Mouse (Mus musculus) midbrain, embryonic 11.5 days (tissue): ENCODE data around the gene Sema3a. TPM values are rescaled to one million over a fixed set of nuclear protein-coding genes. Genes with fewer than 3 reads are reported as not detected.

Source experiments
- ATAC-seq: fragments of 200-750 bp; cut with Nextera tagmentation; 2 replicates; pipeline ENCODE4 v1.8.0; 2017; ENCODE audit warnings: moderate TSS enrichment, moderate library complexity; ENCODE audit not compliant: low FRiP score
- DNase-seq: peaks from one replicate; pipeline ENCODE4 v3.0.0; 2015; ENCODE audit warnings: low spot score; ENCODE audit errors: missing footprints
- H3K27ac ChIP-seq: fragments of 300-500 bp; sonication (generic); 2 replicates; pipeline ENCODE4 v1.5.1; 2014; ENCODE audit warnings: low read depth, low read length
- H3K27me3 ChIP-seq: fragments of 300-500 bp; sonication (generic); 2 replicates; pipeline ENCODE4 v1.6.1; 2014; ENCODE audit warnings: mild to moderate bottlenecking, low read length, moderate library complexity, mixed read lengths; ENCODE audit not compliant: control insufficient read depth, insufficient read depth
- H3K36me3 ChIP-seq: fragments of 300-500 bp; sonication (generic); 2 replicates; pipeline ENCODE4 v1.6.1; 2014; ENCODE audit warnings: mild to moderate bottlenecking, low read length, moderate library complexity, mixed read lengths; ENCODE audit not compliant: control insufficient read depth, insufficient read depth
- H3K4me1 ChIP-seq: fragments of 300-500 bp; sonication (generic); 2 replicates; pipeline ENCODE4 v1.6.1; 2014; ENCODE audit warnings: low read length; ENCODE audit not compliant: control insufficient read depth, insufficient read depth
- H3K4me2 ChIP-seq: fragments of 300-500 bp; sonication (generic); 2 replicates; pipeline ENCODE4 v1.6.1; 2014; ENCODE audit warnings: mild to moderate bottlenecking, moderate library complexity
- H3K4me3 ChIP-seq: fragments of 300-500 bp; sonication (generic); 2 replicates; pipeline ENCODE4 v1.5.1; 2014; ENCODE audit warnings: low read depth, low read length
- H3K9ac ChIP-seq: fragments of 300-500 bp; sonication (generic); 2 replicates; pipeline ENCODE4 v1.6.1; 2014; ENCODE audit warnings: low read length
- H3K9me3 ChIP-seq: fragments of 300-500 bp; sonication (generic); 2 replicates; pipeline ENCODE4 v1.6.1; 2016; ENCODE audit warnings: low read length; ENCODE audit not compliant: control insufficient read depth
- WGBS: fragments of 180-500 bp; shearing (Covaris S2); extraction: QIAGEN DNeasy Blood & Tissue Kit; methylation state at CpG from one replicate; pipeline ENCODE4 v1.1.7; 2014; 5-methylcytosine and 5-hydroxymethylcytosine counted together
- polyA plus RNA-seq: library from polyadenylated mRNA; unstranded; fragments of >200 nt; fragmentation: Nextera tagmentation; extraction: Ambion mirVana; gene quantifications from 2 replicates; pipeline ENCODE4 v1.2.1, GENCODE M21; 2014

Gene Sema3a
- polyA plus RNA-seq, 1 experiment from 2014 or later: 10.4 TPM

- H3K36me3 ChIP-seq: no peaks in the 10 kb centered on the region
- no peak overlapping the region for H3K4me2 ChIP-seq
- H3K9me3 ChIP-seq: no peaks in the 10 kb centered on the region
- DNase-seq: no peak
- no peaks in the 10 kb centered on the region for H3K4me1 ChIP-seq
- 86% methylated on average over 3 of the region's 3 CpGs for WGBS
- no peaks in the 10 kb centered on the region for H3K27me3 ChIP-seq
- H3K27ac ChIP-seq: no peak overlapping the region
- ATAC-seq: no peak
- H3K4me3 ChIP-seq: no peak overlapping the region
- H3K9ac ChIP-seq: no peak overlapping the region
Observed at GRCm38 (mm10) chr5:13263539-13263938, 138.3 kb downstream of the Sema3a start.

- no peak for DNase-seq
- Histone ChIP-seq H3K9ac (no peak overlapping the region), H3K4me1 (no peaks in the 10 kb centered on the region), H3K27me3 (peaks cover 17% of the 10 kb centered on the region), H3K9me3 (no peaks in the 10 kb centered on the region), H3K36me3 (no peaks in the 10 kb centered on the region), H3K4me3 (no peak overlapping the region), H3K27ac (no peak overlapping the region), H3K4me2 (no peak overlapping the region)
- 44% methylated on average over 4 of the region's 4 CpGs for WGBS
- ATAC-seq: peak; percentile 55
Observed at GRCm38 (mm10) chr5:13312667-13313066, 187.5 kb downstream of the Sema3a start.

GRCm38 (mm10) chr5:13313977-13314376 is 188.8 kb downstream of the Sema3a start:
- Histone ChIP-seq H3K27me3 (peaks cover 23% of the 10 kb centered on the region), H3K27ac (no peak overlapping the region), H3K9me3 (no peaks in the 10 kb centered on the region), H3K4me1 (no peaks in the 10 kb centered on the region), H3K4me2 (no peak overlapping the region), H3K9ac (no peak overlapping the region), H3K4me3 (no peak overlapping the region), H3K36me3 (no peaks in the 10 kb centered on the region)
- DNase-seq (peak; percentile 89), ATAC-seq (peak; percentile 76)
- WGBS: 9% methylated on average over 6 of the region's 6 CpGs

- H3K9ac ChIP-seq: no peak overlapping the region
- H3K27me3 ChIP-seq: peaks cover 35% of the 10 kb centered on the region
- WGBS: 36% methylated on average over 5 of the region's 5 CpGs
- no peak overlapping the region for H3K4me3 ChIP-seq
- H3K36me3 ChIP-seq: no peaks in the 10 kb centered on the region
- no peak overlapping the region for H3K27ac ChIP-seq
- no peaks in the 10 kb centered on the region for H3K9me3 ChIP-seq
- ATAC-seq (no peak), DNase-seq (no peak)
- H3K4me2 ChIP-seq: no peak overlapping the region
- H3K4me1 ChIP-seq: no peaks in the 10 kb centered on the region
Observed at GRCm38 (mm10) chr5:13318728-13319429, 193.7 kb downstream of the Sema3a start.

GRCm38 (mm10) chr5:13320138-13320537 is 194.9 kb downstream of the Sema3a start:
- Histone ChIP-seq H3K9ac (no peak overlapping the region), H3K9me3 (no peaks in the 10 kb centered on the region), H3K27me3 (peaks cover 35% of the 10 kb centered on the region), H3K4me3 (no peak overlapping the region), H3K27ac (no peak overlapping the region), H3K36me3 (no peaks in the 10 kb centered on the region), H3K4me1 (no peaks in the 10 kb centered on the region), H3K4me2 (no peak overlapping the region)
- no peak for ATAC-seq
- DNase-seq: no peak
- 50% methylated on average over 3 of the region's 3 CpGs for whole genome bisulfite sequencing

GRCm38 (mm10) chr5:13327281-13327680 is 202.1 kb downstream of the Sema3a start:
- ATAC-seq (0 out of 2 replicates have a peak, but pooled peaks have one; percentile 46), DNase-seq (peak; percentile 87)
- 49% methylated on average over 5 of the region's 5 CpGs for WGBS

GRCm38 (mm10) chr5:13331412-13331811 is 206.2 kb downstream of the Sema3a start:
- H3K27me3 ChIP-seq: no peaks in the 10 kb centered on the region
- no peaks in the 10 kb centered on the region for H3K36me3 ChIP-seq
- DNase-seq (peak; percentile 17), ATAC-seq (no peak)
- 67% methylated on average over 2 of the region's 2 CpGs for WGBS
- H3K27ac ChIP-seq: no peak overlapping the region
- no peak overlapping the region for H3K4me3 ChIP-seq
- H3K9me3 ChIP-seq: no peaks in the 10 kb centered on the region
- no peak overlapping the region for H3K4me2 ChIP-seq
- no peaks in the 10 kb centered on the region; the same call in 1 of the 2 replicates for H3K4me1 ChIP-seq
- H3K9ac ChIP-seq: no peak overlapping the region

More at GRCm38 (mm10) chr5:13327281-13327680, 202.1 kb downstream of the Sema3a start:
- H3K4me1 ChIP-seq: no peaks in the 10 kb centered on the region; the same call in 1 of the 2 replicates
- H3K9me3 ChIP-seq: no peaks in the 10 kb centered on the region
- no peak overlapping the region for H3K4me3 ChIP-seq
- H3K4me2 ChIP-seq: no peak overlapping the region
- no peak overlapping the region for H3K27ac ChIP-seq
- H3K36me3 ChIP-seq: no peaks in the 10 kb centered on the region
- no peaks in the 10 kb centered on the region; the same call in 1 of the 2 replicates for H3K27me3 ChIP-seq
- no peak overlapping the region for H3K9ac ChIP-seq

GRCm38 (mm10) chr5:13337665-13338064 is 212.5 kb downstream of the Sema3a start:
- Histone ChIP-seq H3K36me3 (no peaks in the 10 kb centered on the region), H3K4me2 (no peak overlapping the region), H3K9me3 (no peaks in the 10 kb centered on the region), H3K27me3 (no peaks in the 10 kb centered on the region), H3K27ac (no peak overlapping the region), H3K9ac (no peak overlapping the region), H3K4me3 (no peak overlapping the region), H3K4me1 (no peaks in the 10 kb centered on the region)
- WGBS: 78% methylated on average over 1 of the region's 1 CpGs
- DNase-seq (peak; percentile 33), ATAC-seq (no peak)

- H3K9ac ChIP-seq: no peak overlapping the region
- 91% methylated on average over 4 of the region's 4 CpGs for WGBS
- H3K4me2 ChIP-seq: no peak overlapping the region
- H3K4me1 ChIP-seq: no peaks in the 10 kb centered on the region
- no peak for ATAC-seq
- H3K4me3 ChIP-seq: no peak overlapping the region
- no peaks in the 10 kb centered on the region for H3K9me3 ChIP-seq
- no peak overlapping the region for H3K27ac ChIP-seq
- H3K27me3 ChIP-seq: no peaks in the 10 kb centered on the region
- DNase-seq: peak; percentile 6
- no peaks in the 10 kb centered on the region for H3K36me3 ChIP-seq
Observed at GRCm38 (mm10) chr5:13347068-13347467, 221.9 kb downstream of the Sema3a start.
